Mouse (Mus musculus): ENCODE results near the gene Rab7b.
A peak's percentile ranks its signal among the peaks of the same experiment; 100 is the strongest.

Rab7b gene

GRCm38 (mm10) chr1:131696325-131696724 lies 7.8 kb downstream of the Rab7b start:
- DNase-seq, result peak; percentile 24

DNA sequence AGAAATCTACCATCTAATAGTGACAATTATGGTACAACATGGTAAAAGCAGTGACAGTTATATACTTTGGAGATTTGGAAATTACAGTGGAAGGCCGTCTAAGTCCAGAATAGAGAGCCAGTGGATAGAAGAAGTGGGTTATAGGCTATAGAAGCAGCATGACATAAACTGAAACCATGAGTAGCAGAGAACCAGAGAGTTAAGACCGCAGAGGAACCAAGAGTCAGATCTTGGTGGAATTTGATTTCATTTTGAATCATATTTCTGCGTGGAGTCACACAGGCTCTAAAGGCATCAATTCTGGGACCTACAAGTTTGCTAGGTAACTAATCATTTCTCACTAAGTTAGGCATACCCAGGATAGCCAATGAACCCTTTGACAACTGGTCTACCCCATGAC lies 10.3 kb downstream of the Rab7b start:
- DNase-seq, result no peak

DNA sequence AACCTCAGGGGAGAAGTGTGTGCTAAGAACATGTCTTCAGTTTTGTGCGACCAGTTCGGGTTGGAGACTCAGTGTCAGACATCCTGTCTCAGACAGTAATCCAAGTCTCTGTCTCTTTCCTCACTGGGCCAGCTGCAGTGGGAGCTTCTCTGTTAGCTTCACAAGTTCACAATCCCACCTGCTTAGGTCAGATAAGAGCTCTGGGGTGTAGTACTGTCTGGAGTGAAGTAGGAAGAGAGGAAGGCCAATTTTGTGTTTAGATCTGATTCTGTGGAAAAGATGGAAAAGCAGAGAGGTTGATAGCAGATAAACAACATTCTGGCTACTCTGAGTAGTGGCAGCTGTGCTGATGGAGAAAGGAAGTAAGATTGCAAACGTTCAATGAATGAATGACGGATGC lies 11.1 kb downstream of the Rab7b start:
- no peak for DNase-seq

DNA sequence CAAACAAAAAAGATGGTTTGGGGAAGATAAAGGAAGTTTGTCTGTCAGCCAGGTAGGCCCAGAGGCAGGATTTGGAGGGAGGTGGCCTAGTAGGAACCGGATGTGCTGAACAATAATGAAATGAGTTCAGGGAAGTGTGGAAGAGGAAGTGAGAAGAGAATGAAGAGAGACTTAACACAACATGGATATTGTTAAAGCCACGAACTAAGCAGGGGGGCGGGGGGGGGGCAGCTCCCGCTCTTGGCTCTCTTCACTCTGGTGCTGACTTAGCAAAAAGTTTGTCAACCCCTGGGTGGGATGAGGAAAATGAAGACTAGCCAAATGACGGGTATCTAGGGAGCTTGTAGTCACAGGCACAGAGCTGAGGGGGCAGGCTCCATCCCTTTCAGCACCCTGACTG lies 12.0 kb downstream of the Rab7b start:
- DNase-seq, result no peak

GRCm38 (mm10) chr1:131701391-131701790 lies 12.9 kb downstream of the Rab7b start:
- no peak for DNase-seq

DNA sequence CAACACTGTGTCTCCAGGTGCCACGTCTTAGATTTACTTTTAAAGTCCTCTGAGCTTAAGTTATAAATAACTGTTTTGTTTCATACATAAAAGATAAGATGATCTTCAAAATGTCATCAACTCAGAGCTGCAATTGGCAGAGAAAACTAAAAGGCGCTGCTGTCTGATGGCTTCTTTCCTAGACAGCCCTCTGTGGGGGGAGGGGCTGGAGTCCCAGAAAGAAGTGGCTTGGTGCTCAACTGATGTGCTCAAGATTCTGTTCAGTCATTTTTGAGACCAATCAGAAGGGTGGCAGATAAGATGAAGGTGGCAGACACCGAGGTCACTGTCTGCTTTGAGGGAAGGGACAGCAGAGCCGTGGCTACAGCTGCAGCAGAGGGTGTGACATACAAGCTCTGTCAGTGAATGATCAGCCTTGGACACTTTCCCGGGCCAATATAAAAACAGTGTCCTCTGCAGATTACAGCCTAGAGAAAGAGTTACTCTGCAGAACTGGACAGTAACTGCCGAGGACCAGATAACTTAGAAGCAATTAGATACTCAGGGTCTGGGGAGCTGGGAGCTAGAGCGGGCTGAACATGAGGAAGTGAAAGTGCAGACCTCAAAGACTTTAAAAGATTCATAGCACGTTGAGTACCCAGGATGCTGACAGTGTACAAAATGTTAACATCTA lies 13.7 kb downstream of the Rab7b start:
- no peak for DNase-seq

DNA sequence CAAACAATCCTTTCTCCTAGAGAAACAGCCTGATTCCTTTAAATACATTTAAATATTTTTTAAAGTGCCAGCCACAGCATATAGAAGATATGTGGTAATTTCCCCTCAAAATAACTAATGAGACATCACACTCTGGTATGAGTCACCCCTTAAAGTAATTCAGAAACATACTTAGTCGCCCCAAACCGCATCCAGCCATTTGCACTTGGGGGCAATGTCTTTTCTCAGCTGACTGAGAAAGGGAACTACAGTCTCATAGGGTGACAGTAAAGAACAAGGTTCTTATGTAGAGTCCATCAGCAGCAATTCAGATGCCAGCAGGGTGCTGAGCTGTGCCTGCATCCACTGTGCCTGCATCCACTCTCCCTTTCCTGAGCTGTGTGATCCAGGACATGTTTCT lies 15.0 kb downstream of the Rab7b start:
- no peak for DNase-seq

DNA sequence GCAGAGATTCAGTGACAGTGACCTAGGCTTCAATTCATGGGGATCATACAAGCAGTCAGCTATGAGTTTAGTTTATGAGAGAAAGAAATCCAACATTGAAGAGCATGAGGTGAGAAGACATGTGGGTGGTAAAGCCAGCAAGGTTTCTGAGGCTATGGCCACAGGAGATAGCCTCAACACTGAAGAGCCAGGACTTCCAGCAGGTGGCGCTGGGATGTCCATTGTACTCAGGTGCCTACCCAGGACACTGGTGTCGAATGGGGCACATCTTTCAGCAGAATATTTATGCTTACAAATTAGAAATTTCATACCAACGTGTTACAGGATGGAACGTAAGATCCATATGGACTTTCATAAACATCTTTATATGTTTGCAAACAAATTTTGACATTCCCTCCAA lies 19.8 kb downstream of the Rab7b start:
- peak; percentile 26 for DNase-seq

DNA sequence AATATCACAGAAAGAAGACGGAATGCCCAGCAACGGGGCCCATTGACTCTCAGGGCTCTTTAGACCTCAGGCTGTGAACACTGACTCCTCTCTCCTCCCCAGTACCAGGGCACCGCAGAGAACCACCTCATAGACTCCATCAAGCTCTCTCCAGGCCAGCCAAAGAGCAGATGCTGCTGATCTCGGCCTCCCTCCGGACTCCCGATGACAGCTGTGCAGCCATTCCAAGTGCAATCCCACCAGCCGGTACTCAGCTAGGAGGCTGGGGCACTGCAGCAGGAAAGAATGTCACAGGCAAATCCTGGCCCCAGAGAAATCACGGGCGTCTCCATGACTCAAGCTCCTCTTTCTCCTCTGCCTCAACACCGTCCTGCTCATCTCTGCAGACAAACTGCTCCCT lies 23.0 kb downstream of the Rab7b start:
- no peak for DNase-seq

- DNase-seq, result peak; percentile 88
These were observed 23.9 kb downstream of the Rab7b start for GRCm38 (mm10) chr1:131712386-131712785.

- no peak for DNase-seq
These were observed 26.2 kb downstream of the Rab7b start for GRCm38 (mm10) chr1:131714388-131715337.

GRCm38 (mm10) chr1:131718952-131719694 lies 30.6 kb downstream of the Rab7b start:
- no peak for DNase-seq

GRCm38 (mm10) chr1:131721989-131722388 lies 33.5 kb downstream of the Rab7b start:
- no peak for DNase-seq

DNA sequence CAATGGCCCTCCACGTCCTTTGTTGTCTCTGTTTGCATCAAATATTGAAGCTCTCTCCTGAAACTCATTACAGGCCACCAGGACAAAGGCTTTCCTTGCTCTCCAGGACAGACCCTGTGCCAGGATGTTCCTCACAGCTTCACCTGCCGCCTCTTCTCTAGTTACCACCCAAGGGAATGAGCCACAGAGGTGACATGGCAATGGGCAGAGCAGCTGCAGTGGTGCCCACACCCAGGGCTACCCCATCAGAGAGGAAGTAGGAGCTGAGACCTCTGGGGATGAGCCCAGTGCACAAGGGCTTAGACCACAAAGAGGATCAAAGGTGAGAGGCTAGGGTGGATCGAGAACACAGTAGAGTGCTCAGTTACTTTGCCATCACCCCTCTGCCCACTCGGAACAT lies 35.1 kb downstream of the Rab7b start:
- no peak for DNase-seq

GRCm38 (mm10) chr1:131726586-131726985 lies 38.1 kb downstream of the Rab7b start:
- no peak for DNase-seq

DNA sequence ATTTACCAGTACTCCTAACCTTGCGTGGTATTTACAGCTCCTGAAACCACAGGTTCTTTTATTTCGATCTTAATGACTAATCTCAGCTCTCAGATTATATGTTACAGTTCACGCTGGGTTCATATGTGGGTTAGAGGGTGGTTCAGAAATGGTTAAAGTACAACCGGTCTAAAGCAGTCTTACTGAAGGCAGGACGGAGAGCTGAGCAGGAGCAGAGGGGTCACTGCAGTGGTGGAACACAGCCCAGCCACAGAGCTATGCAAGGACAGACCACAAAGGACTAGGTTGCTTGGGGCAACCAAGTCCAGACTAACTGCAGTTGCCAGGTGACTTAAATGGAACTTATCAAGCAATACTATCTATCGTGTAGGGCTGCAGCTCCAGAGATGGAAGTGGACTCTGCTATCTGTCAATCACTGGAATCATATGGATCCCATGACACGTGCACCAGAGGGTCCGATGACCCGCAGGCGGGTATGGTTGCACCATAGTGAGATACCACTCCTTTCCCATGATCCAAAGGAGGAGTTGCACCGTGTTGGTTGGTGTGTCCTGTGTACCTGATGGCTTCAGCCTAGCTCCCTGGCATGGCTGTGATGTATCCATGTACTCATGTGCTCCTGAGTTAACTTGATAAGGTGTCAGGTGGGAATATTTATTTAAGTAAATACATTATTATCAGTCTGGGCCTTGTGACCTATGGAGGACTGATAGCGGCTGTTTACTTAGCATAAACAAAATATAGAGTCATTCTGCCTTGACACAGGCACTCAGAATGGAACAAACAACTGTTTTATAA lies 42.3 kb downstream of the Rab7b start:
- DNase-seq, result no peak

DNA sequence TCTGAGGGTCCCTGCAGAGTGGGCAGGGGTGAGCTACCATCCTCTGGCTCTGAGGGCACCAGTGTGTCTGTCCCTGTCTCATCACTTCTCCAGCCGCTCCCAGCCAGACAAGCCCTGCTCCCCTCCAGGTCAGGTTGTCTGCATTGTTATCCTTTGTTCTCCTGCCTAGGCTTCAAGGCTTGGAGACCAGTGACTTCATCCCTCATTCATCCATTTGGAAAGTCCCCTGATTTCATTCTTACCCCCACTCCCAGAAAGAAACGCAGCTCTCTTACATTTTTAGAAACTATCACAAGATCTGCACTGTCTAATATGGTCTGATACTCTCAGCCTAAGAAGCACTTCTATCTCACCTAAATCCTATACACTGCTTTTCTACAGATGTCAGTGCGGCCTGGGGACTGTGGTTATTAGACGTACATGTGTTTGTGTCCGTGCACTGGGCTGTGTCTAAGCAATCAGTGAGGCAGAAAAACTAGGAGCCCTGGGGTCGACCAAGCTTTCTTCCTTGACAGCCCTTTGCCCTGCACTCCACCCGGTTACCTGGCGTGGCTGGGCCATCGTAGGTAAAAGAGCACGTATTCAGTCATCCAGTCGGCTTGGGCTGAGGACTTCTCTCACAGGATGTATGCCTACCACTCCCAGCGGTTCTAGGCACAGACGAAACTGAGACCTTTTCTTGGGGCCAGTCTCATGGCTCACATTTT lies 45.1 kb downstream of the Rab7b start:
- no peak for DNase-seq

- DNase-seq, result no peak
These were observed 46.3 kb downstream of the Rab7b start for GRCm38 (mm10) chr1:131734657-131735273.

DNA sequence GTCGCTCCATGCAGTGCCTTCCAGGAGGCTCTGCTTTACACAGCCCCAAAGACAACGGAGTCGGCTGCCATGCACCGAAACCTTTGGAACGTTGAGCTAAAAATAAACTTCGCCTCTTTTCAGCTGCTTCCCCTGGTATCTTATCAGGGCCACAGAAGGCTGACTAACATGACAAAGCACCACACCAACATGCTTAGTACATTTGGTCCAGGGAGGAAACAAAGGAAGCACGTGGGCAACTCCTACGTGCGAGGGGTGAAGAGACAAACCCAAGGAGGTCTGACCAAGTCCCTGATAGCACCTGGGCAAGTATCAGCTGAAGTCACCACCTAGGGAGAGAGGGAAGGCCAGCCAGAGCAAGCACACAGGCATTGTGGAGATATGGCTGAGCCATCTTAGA lies 48.0 kb downstream of the Rab7b start:
- DNase-seq, result no peak

GRCm38 (mm10) chr1:131737269-131737668 lies 48.8 kb downstream of the Rab7b start:
- DNase-seq, result peak; percentile 96

DNA sequence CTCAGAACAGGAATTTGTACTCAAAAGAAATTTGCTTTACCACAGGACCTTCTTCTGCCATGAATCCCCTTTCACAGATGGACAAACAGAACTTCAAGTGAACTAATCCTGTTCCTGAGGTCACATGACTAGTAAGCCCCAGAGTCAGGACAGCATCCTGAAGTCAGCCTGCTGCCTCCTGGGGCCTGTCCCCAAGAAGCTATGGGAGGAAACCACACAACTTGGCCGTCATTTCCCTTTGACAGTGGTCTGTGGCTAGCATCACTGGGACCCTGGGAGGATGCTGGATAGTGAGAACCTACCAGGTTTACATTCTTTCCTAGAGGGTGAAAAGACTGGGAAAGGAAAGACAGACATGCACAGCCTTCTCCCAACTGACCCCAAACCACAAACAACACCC lies 50.3 kb downstream of the Rab7b start:
- DNase-seq, result no peak
